Mouse (Mus musculus) testis, adult 2 months (tissue): ENCODE data around the gene Hook2.

Source experiments
- CTCF ChIP-seq: fragments of 200-500 bp; IDR thresholded peaks from 2 replicates; pipeline ENCODE4 v1.5.1; 2012; ENCODE audit warnings: low read depth, mild to moderate bottlenecking, inconsistent platforms, low read length, moderate library complexity; ENCODE audit not compliant: control insufficient read depth, insufficient read depth, insufficient replicate concordance
- POLR2A ChIP-seq: fragments of 200-500 bp; IDR thresholded peaks from 2 replicates; pipeline ENCODE4 v1.6.1; 2012; ENCODE audit warnings: low read depth, mild to moderate bottlenecking, inconsistent platforms, low read length, moderate library complexity; ENCODE audit not compliant: control insufficient read depth

- TF ChIP-seq POLR2A (peak; percentile 88), CTCF (no peak)
These were observed 20.9 kb upstream of the Hook2 start, which contains the start of the genes Gm49661, Prdx2 and Rnaseh2a for GRCm38 (mm10) chr8:84969241-84970134.
